Mouse (Mus musculus) ES-Bruce4 (cell line): ENCODE measurements at regions not wholly inside any gene's neighbourhood (a gene's known extent, or its start where the extent isn't known, plus 50 kb on each side); places are given as distances from the start of the nearest gene placed in this dataset.

Experiments
- CTCF ChIP-seq: IDR thresholded peaks from one replicate; pipeline ENCODE4 v1.8.1; 2011; ENCODE audit warnings: low read depth, low read length
- EP300 ChIP-seq: IDR thresholded peaks from 2 replicates; pipeline ENCODE4 v1.6.1; 2011; ENCODE audit warnings: low read depth, low read length; ENCODE audit not compliant: insufficient read depth
- POLR2A ChIP-seq: IDR thresholded peaks from one replicate; pipeline ENCODE4 v1.8.1; 2011; ENCODE audit warnings: low read length; ENCODE audit not compliant: insufficient read depth

GRCm38 (mm10) chr2:55228131-55228797 is 207.5 kb upstream of the Kcnj3 start:
- TF ChIP-seq CTCF (no peak), POLR2A (no peak), EP300 (no peak)
